Mouse (Mus musculus): ENCODE results near the gene Ndfip2. TPM values are rescaled to one million over a fixed set of nuclear protein-coding genes. Genes with fewer than 3 reads are reported as not detected.

Gene Ndfip2
- total RNA-seq, 2 experiments from 2014 or later: 0.68 to 16.8 TPM

- no peak for ATAC-seq (replicated peaks; ENCODE audit: low FRiP score, poor library complexity, severe bottlenecking)
These were observed 16.8 kb downstream of the Ndfip2 start for GRCm38 (mm10) chr14:105275196-105275595.

- no peak for ATAC-seq (replicated peaks; ENCODE audit: low FRiP score, poor library complexity, severe bottlenecking)
These were observed 18.9 kb downstream of the Ndfip2 start for GRCm38 (mm10) chr14:105277277-105277676.

GRCm38 (mm10) chr14:105284062-105284461 is 25.7 kb downstream of the Ndfip2 start:
- ATAC-seq (replicated peaks; ENCODE audit: low FRiP score, poor library complexity, severe bottlenecking): no peak

GRCm38 (mm10) chr14:105287557-105287956 is 29.2 kb downstream of the Ndfip2 start:
- no peak for ATAC-seq (replicated peaks; ENCODE audit: low FRiP score, poor library complexity, severe bottlenecking)

GRCm38 (mm10) chr14:105287972-105288371 is 29.6 kb downstream of the Ndfip2 start:
- no peak for ATAC-seq (replicated peaks; ENCODE audit: low FRiP score, poor library complexity, severe bottlenecking)

GRCm38 (mm10) chr14:105288529-105288928 is 30.2 kb downstream of the Ndfip2 start:
- ATAC-seq (replicated peaks; ENCODE audit: low FRiP score, poor library complexity, severe bottlenecking): no peak

DNA sequence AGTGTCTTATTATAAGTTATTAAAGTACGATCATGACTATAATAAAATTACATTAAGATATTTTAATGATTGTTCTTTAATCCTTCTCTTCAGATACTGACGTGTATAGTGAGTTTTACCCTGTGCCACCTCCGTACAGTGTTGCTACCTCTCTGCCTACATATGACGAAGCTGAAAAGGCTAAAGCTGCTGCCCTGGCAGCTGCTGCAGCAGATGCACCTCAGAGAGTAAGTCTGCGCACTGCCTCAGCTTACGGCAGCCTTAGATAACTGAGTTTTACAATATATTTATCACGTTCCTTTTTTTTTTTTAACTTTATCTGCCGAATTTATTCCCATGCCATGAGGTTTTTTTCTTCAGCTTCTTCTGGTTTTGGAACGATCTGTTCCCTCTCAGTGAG is 33.8 kb downstream of the Ndfip2 start:
- ATAC-seq (replicated peaks; ENCODE audit: low FRiP score, poor library complexity, severe bottlenecking): no peak

GRCm38 (mm10) chr14:105293777-105294176 is 35.4 kb downstream of the Ndfip2 start:
- ATAC-seq (replicated peaks; ENCODE audit: low FRiP score, poor library complexity, severe bottlenecking): no peak

GRCm38 (mm10) chr14:105295820-105296582 is 37.6 kb downstream of the Ndfip2 start:
- ATAC-seq (replicated peaks; ENCODE audit: low FRiP score, poor library complexity, severe bottlenecking): no peak

DNA sequence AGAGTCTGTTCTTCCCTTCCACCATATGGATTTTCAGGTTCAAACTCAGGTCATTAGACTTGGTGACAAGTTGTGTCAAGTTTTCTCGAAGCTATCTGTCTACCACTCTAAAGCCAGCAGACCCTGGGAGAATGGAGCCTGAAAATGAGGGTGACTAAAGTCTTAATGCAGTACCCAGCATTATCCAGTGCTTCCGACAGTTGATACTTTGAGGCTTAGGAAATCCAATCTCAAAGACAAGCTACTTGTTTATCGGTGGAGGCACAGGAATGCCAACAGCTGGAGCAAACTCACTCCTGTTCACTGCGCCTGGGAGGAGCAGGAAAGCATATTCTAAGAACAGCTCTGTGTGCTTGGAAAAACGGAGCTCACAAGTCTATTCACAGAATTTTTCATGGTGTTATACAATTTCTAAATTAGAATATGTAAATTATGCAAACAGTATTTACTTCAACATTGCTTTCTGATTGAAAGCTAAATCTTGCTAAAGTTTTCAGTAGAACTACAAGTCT is 41.4 kb downstream of the Ndfip2 start:
- ATAC-seq (replicated peaks; ENCODE audit: low FRiP score, poor library complexity, severe bottlenecking): no peak

- no peak for ATAC-seq (replicated peaks; ENCODE audit: low FRiP score, poor library complexity, severe bottlenecking)
These were observed 42.2 kb downstream of the Ndfip2 start for GRCm38 (mm10) chr14:105300551-105300950.

- no peak for ATAC-seq (replicated peaks; ENCODE audit: low FRiP score, poor library complexity, severe bottlenecking)
These were observed 44.3 kb downstream of the Ndfip2 start for GRCm38 (mm10) chr14:105302708-105303107.

- ATAC-seq (replicated peaks; ENCODE audit: low FRiP score, poor library complexity, severe bottlenecking): no peak
These were observed 49.3 kb downstream of the Ndfip2 start for GRCm38 (mm10) chr14:105307716-105308115.

- ATAC-seq (replicated peaks; ENCODE audit: low FRiP score, poor library complexity, severe bottlenecking): no peak
These were observed 54.0 kb downstream of the Ndfip2 start for GRCm38 (mm10) chr14:105312366-105312765.

DNA sequence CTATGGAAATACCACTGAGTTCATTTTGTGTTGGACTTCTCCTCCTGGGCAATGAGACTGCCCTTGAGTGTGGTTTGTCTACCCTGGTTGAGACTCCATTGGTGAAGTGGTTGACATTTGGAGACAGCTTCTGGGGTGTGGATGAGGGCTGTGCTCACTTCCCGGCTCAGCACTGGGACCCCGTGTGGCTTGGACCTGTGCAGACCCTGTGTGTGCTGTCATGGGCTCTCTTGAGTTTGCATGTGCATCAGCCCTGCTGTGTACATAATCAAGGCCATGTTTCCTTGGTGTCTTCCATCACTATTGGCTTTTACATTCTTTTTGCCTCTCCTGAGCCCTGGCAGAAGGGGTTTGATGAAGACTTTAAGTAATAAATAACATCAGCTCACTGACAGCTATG is 54.6 kb downstream of the Ndfip2 start:
- no peak for ATAC-seq (replicated peaks; ENCODE audit: low FRiP score, poor library complexity, severe bottlenecking)

DNA sequence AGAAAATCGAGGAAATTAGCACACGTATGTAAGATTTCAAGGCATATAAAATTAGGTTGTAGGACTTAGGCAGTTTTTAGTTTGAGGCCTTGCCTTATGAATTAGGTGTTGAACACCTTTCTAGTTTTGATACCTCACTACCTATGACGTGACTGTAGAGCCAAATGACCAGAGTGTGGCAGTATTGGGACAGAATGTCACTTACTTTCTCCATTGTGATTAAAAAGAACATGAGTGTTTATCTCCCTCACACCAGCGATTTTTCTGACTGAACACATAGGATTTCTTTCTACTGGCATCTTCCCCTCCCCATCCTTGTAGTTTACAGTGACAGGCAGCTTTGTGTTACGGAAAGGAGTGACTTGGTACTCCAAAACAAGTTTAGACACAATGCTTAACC is 55.5 kb downstream of the Ndfip2 start:
- ATAC-seq (replicated peaks; ENCODE audit: low FRiP score, poor library complexity, severe bottlenecking): no peak

GRCm38 (mm10) chr14:105321712-105322111 is 63.3 kb downstream of the Ndfip2 start:
- no peak for ATAC-seq (replicated peaks; ENCODE audit: low FRiP score, poor library complexity, severe bottlenecking)

- ATAC-seq (replicated peaks; ENCODE audit: low FRiP score, poor library complexity, severe bottlenecking): no peak
These were observed 64.5 kb downstream of the Ndfip2 start for GRCm38 (mm10) chr14:105322829-105323228.

DNA sequence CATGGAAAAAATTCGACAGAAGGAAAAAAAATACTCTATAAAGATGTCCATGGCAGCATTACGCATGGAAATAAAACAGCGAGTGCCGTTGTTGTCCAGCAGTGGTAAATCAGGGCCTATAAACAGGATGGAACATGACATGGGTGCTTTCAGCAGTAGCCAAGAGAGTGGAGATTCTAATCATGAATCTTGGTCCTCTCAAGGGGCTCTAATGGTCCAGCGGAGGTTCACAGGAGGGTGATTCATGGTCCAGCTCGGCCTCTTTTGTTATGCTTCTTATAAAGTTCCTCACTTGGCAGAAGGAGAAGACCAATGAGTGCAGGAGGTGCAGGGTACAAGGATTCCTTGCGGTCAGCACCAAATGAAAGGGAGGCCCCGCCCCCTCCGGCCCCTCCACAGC is 65.1 kb downstream of the Ndfip2 start:
- no peak for ATAC-seq (replicated peaks; ENCODE audit: low FRiP score, poor library complexity, severe bottlenecking)

DNA sequence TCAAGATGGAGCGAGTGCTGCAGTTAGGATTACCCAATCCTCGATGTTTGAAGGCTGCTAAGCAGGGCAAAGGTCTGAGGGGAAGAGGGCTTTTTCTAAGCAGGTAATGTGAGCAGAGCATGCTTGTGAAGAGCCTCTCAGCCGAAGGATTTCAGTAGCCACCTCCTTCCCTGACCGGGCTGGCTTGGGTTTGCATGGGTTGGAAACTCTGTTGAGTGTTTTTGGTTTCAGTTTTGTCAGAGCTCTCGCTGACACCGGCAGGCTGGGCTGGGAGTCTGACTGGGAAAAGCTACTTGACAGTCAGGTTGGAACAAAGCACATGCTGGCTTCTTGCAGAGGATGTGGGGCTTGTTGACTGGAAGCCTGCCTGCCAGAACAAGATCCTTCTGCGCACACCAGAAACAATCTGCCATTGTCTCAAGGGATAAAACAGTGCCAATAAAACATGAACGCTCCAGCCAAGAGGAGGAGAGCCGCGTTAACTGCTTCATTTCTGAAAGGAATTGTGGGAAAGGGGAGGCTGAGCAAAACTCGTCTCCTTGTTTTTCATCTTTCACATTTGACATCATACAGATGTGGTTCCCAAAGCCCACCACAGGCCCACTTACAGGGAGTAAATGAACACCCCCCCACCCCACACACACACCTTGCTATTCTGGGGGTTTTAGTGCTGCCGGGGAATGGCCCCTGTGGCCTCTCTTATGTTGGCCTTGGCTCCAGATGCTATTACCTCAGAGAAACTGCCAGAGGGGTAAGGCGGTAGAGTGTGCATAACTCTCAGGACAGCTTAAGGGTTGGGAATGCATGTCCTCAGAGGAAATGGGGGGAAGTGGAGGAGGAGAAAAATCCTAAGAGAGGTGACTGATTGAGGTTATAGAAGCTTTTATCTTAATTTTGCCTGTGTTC is 70.3 kb downstream of the Ndfip2 start:
- no peak for ATAC-seq (replicated peaks; ENCODE audit: low FRiP score, poor library complexity, severe bottlenecking)
